Mouse (Mus musculus) embryonic facial prominence, embryonic 11.5 days (tissue): ENCODE results near the gene Tmem8. TPM values are rescaled to one million over a fixed set of nuclear protein-coding genes. Genes with fewer than 3 reads are reported as not detected.
"Not testable (repeated sequence)": the region's sequence is repeated elsewhere in the genome, so short reads cannot be mapped to it uniquely, and the experiment has no call there.

Experiments
- ATAC-seq: fragments of 200-750 bp; cut with Nextera tagmentation; replicated peaks from 2 replicates; pipeline ENCODE4 v1.8.0; 2017; ENCODE audit warnings: low read depth; ENCODE audit not compliant: insufficient number of reproducible peaks, low FRiP score, low TSS enrichment
- DNase-seq: peaks from one replicate; pipeline ENCODE4 v3.0.0-alpha.2; 2015; ENCODE audit warnings: low spot score
- H3K27ac ChIP-seq: fragments of 300-500 bp; sonication (generic); replicated peaks from 2 replicates; pipeline ENCODE4 v1.5.1; 2014; ENCODE audit warnings: mild to moderate bottlenecking, low read depth, low read length, control low read depth
- H3K27me3 ChIP-seq: fragments of 300-500 bp; sonication (generic); 2 replicates; pipeline ENCODE4 v1.6.1; 2014; ENCODE audit warnings: mild to moderate bottlenecking, low read length, moderate library complexity, mixed read lengths; ENCODE audit not compliant: control insufficient read depth, insufficient read depth
- H3K36me3 ChIP-seq: fragments of 300-500 bp; sonication (generic); replicated peaks from 2 replicates; pipeline ENCODE4 v1.6.1; 2014; ENCODE audit warnings: low read depth, mild to moderate bottlenecking, low read length, moderate library complexity, mixed read lengths; ENCODE audit not compliant: control insufficient read depth, insufficient read depth
- H3K4me1 ChIP-seq: fragments of 300-500 bp; sonication (generic); 2 replicates; pipeline ENCODE4 v1.6.1; 2014; ENCODE audit warnings: low read length, mixed read lengths; ENCODE audit not compliant: control insufficient read depth, insufficient read depth
- H3K4me2 ChIP-seq: fragments of 300-500 bp; sonication (generic); 2 replicates; pipeline ENCODE4 v1.6.1; 2014; ENCODE audit warnings: low read depth, mild to moderate bottlenecking, control low read depth, low read length, moderate library complexity
- H3K4me3 ChIP-seq: fragments of 300-500 bp; sonication (generic); 2 replicates; pipeline ENCODE4 v1.5.1; 2014; ENCODE audit warnings: low read depth, low read length, control low read depth
- H3K9ac ChIP-seq: fragments of 300-500 bp; sonication (generic); replicated peaks from 2 replicates; pipeline ENCODE4 v1.6.1; 2014; ENCODE audit warnings: mild to moderate bottlenecking, control low read depth, low read length
- H3K9me3 ChIP-seq: fragments of 300-500 bp; sonication (generic); replicated peaks from 2 replicates; pipeline ENCODE4 v1.6.1; 2016; ENCODE audit warnings: mild to moderate bottlenecking, low read length, inconsistent platforms, mixed read lengths; ENCODE audit not compliant: control insufficient read depth
- WGBS: fragments of 180-500 bp; shearing (Covaris S2); extraction: QIAGEN DNeasy Blood & Tissue Kit; methylation state at CpG from one replicate; pipeline ENCODE4 v1.1.7; 2014; 5-methylcytosine and 5-hydroxymethylcytosine counted together
- polyA plus RNA-seq: library from polyadenylated mRNA; unstranded; fragments of >200 nt; fragmentation: Nextera tagmentation; extraction: Ambion mirVana; gene quantifications from 2 replicates; pipeline ENCODE4 v1.2.1, GENCODE M21; 2014

Tmem8 gene
- polyA plus RNA-seq, 1 experiment from 2014 or later: 0.48 TPM

GRCm38 (mm10) chr17:26114061-26114460, 962 bp downstream of the Tmem8 start:
- peak overlapping the region; percentile 99 for H3K4me2 ChIP-seq
- H3K27me3 ChIP-seq: peaks cover 48% of the 10 kb centered on the region
- WGBS: 13% methylated on average over 8 of the region's 8 CpGs
- ATAC-seq: no peak
- H3K9me3 ChIP-seq: no peaks in the 10 kb centered on the region
- 0 out of 2 replicates have a peak, but pooled peaks cover 2% of the 10 kb centered on the region for H3K4me1 ChIP-seq
- no peak overlapping the region for H3K27ac ChIP-seq
- H3K9ac ChIP-seq: no peak overlapping the region; the same call in 1 of the 2 replicates
- H3K36me3 ChIP-seq: no peaks in the 10 kb centered on the region
- no peak for DNase-seq
- H3K4me3 ChIP-seq: peak overlapping the region; percentile 65

- not testable (repeated sequence) for H3K9me3 ChIP-seq, DNase-seq, ATAC-seq, H3K4me2 ChIP-seq, H3K27ac ChIP-seq, H3K4me1 ChIP-seq, H3K36me3 ChIP-seq, H3K9ac ChIP-seq, H3K4me3 ChIP-seq
- 63% methylated on average over 7 of the region's 7 CpGs for WGBS
- H3K27me3 ChIP-seq: peaks cover 48% of the 10 kb centered on the region
Measured at GRCm38 (mm10) chr17:26114461-26114860, 1.4 kb downstream of the Tmem8 start.

GRCm38 (mm10) chr17:26115205-26115898, 2.3 kb downstream of the Tmem8 start:
- H3K4me1 ChIP-seq: 0 out of 2 replicates have a peak, but pooled peaks cover 2% of the 10 kb centered on the region
- no peak overlapping the region for H3K9ac ChIP-seq
- no peaks in the 10 kb centered on the region for H3K9me3 ChIP-seq
- no peak overlapping the region for H3K4me2 ChIP-seq
- no peaks in the 10 kb centered on the region for H3K36me3 ChIP-seq
- DNase-seq (no peak), ATAC-seq (no peak)
- 86% methylated on average over 7 of the region's 7 CpGs for WGBS
- H3K27me3 ChIP-seq: peaks cover 48% of the 10 kb centered on the region
- no peak overlapping the region for H3K27ac ChIP-seq
- H3K4me3 ChIP-seq: no peak overlapping the region

GRCm38 (mm10) chr17:26115956-26116487, 2.9 kb downstream of the Tmem8 start:
- no peak overlapping the region for H3K4me3 ChIP-seq
- no peak for DNase-seq
- no peak overlapping the region for H3K4me2 ChIP-seq
- H3K36me3 ChIP-seq: no peaks in the 10 kb centered on the region
- H3K4me1 ChIP-seq: 0 out of 2 replicates have a peak, but pooled peaks cover 2% of the 10 kb centered on the region
- ATAC-seq: no peak
- peaks cover 44% of the 10 kb centered on the region for H3K27me3 ChIP-seq
- WGBS: 100% methylated on average over 1 of the region's 3 CpGs
- H3K9ac ChIP-seq: no peak overlapping the region
- no peak overlapping the region for H3K27ac ChIP-seq
- no peaks in the 10 kb centered on the region for H3K9me3 ChIP-seq

GRCm38 (mm10) chr17:26116503-26117258, 3.6 kb downstream of the Tmem8 start:
- Histone ChIP-seq H3K36me3 (no peaks in the 10 kb centered on the region), H3K4me1 (0 out of 2 replicates have a peak, but pooled peaks cover 2% of the 10 kb centered on the region), H3K4me3 (no peak overlapping the region), H3K4me2 (no peak overlapping the region), H3K9me3 (no peaks in the 10 kb centered on the region), H3K27me3 (peaks cover 38% of the 10 kb centered on the region), H3K9ac (no peak overlapping the region), H3K27ac (no peak overlapping the region)
- WGBS: 85% methylated on average over 17 of the region's 17 CpGs
- ATAC-seq: no peak
- DNase-seq: no peak

- ATAC-seq: no peak
- H3K9ac ChIP-seq: no peak overlapping the region
- H3K4me1 ChIP-seq: peaks cover 6% of the 10 kb centered on the region; the same call in 1 of the 2 replicates
- H3K4me2 ChIP-seq: no peak overlapping the region
- peak; percentile 81 for DNase-seq
- H3K27ac ChIP-seq: no peak overlapping the region
- peaks cover 10% of the 10 kb centered on the region for H3K27me3 ChIP-seq
- H3K36me3 ChIP-seq: no peaks in the 10 kb centered on the region
- no peak overlapping the region for H3K4me3 ChIP-seq
- H3K9me3 ChIP-seq: no peaks in the 10 kb centered on the region
- WGBS: 50% methylated on average over 33 of the region's 33 CpGs
Measured at GRCm38 (mm10) chr17:26119766-26120710, 6.9 kb downstream of the Tmem8 start.

- DNase-seq (no peak), ATAC-seq (no peak; the same call in 1 of the 2 replicates)
- peaks cover 6% of the 10 kb centered on the region for H3K36me3 ChIP-seq
- no peaks in the 10 kb centered on the region for H3K9me3 ChIP-seq
- H3K9ac ChIP-seq: no peak overlapping the region
- no peak overlapping the region for H3K4me3 ChIP-seq
- H3K4me1 ChIP-seq: peaks cover 6% of the 10 kb centered on the region; the same call in 1 of the 2 replicates
- no peak overlapping the region for H3K27ac ChIP-seq
- H3K4me2 ChIP-seq: no peak overlapping the region
- 50% methylated on average over 5 of the region's 5 CpGs for WGBS
- no peaks in the 10 kb centered on the region for H3K27me3 ChIP-seq
Measured at GRCm38 (mm10) chr17:26122431-26123140, 9.5 kb downstream of the Tmem8 start.
